ENCODE assay signal across 14 mouse cellular contexts in genomic region chr12:8726890-8727289, GRCm38 (mm10). TPM values are rescaled to one million over a fixed set of nuclear protein-coding genes. Genes with fewer than 3 reads are reported as not detected.
DNase-seq lines count a peak whose midpoint lies in the region; ATAC-seq and TF ChIP-seq lines count a peak whose summit lies in the region.
"Had no signal": no experiment of that assay in that cellular context is flagged by ENCODE, and none has a peak within 500 bp of the region (broad histone marks: within the 10 kb centered on the region; RNA-seq: fewer than 3 reads in every experiment).

No protein-coding gene starts in this region.

- H3K9ac ChIP-seq in embryonic facial prominence, embryonic 11.5 days (replicated peaks; ENCODE audit: low read length) = no peak overlapping the region
- no peak overlapping the region for H3K9ac ChIP-seq in liver, embryonic 11.5 days (ENCODE audit: low read depth, low read length)
- no peak overlapping the region for H3K9ac ChIP-seq in ES-E14 (ENCODE audit: insufficient read depth, low read depth, low read length, poor library complexity, severe bottlenecking)
- H3K9ac ChIP-seq in liver, postnatal 0 days (replicated peaks) = no peak overlapping the region
- H3K9ac ChIP-seq in heart, embryonic 11.5 days (ENCODE audit: low read depth, low read length) = no peak overlapping the region
- H3K9ac ChIP-seq: kidney, embryonic 15.5 days; liver, embryonic 14.5 days had no signal

- no peaks in the 10 kb centered on the region for H3K9me3 ChIP-seq in embryonic facial prominence, embryonic 11.5 days (replicated peaks; ENCODE audit: control insufficient read depth, low read length)
- no peaks in the 10 kb centered on the region for H3K9me3 ChIP-seq in embryonic facial prominence, embryonic 10.5 days
- H3K9me3 ChIP-seq in liver, embryonic 11.5 days (ENCODE audit: control insufficient read depth, low read length) = no peaks in the 10 kb centered on the region
- no peaks in the 10 kb centered on the region for H3K9me3 ChIP-seq in ES-E14 (ENCODE audit: control insufficient read depth, insufficient read depth, low read depth, low read length)
- no peaks in the 10 kb centered on the region for H3K9me3 ChIP-seq in liver, postnatal 0 days (ENCODE audit: low read length)
- H3K9me3 ChIP-seq in heart, embryonic 11.5 days (replicated peaks; ENCODE audit: control insufficient read depth, low read length) = no peaks in the 10 kb centered on the region
- H3K9me3 ChIP-seq: kidney, embryonic 15.5 days had no signal

- no peak for ATAC-seq in embryonic facial prominence, embryonic 11.5 days (replicated peaks; ENCODE audit: insufficient number of reproducible peaks, low FRiP score, low TSS enrichment, low read depth)
- no peak for ATAC-seq in liver, embryonic 11.5 days (replicated peaks; ENCODE audit: low FRiP score)
- no peak for ATAC-seq in liver, postnatal 0 days
- ATAC-seq in heart, embryonic 11.5 days (replicated peaks; ENCODE audit: insufficient number of reproducible peaks, low FRiP score, low TSS enrichment) = no peak

- no peaks in the 10 kb centered on the region for H3K4me1 ChIP-seq in embryonic facial prominence, embryonic 11.5 days (ENCODE audit: control insufficient read depth, insufficient read depth, low read length)
- H3K4me1 ChIP-seq in embryonic facial prominence, embryonic 10.5 days = no peaks in the 10 kb centered on the region
- no peaks in the 10 kb centered on the region for H3K4me1 ChIP-seq in liver, embryonic 11.5 days (replicated peaks; ENCODE audit: control insufficient read depth, insufficient read depth, low read length)
- H3K4me1 ChIP-seq in ES-E14 (ENCODE audit: control insufficient read depth in 2 of 2, insufficient read depth in 2 of 2, low read length in 2 of 2, poor library complexity in 1 of 2) = no peaks in the 10 kb centered on the region
- H3K4me1 ChIP-seq in liver, postnatal 0 days (ENCODE audit: insufficient read depth) = no peaks in the 10 kb centered on the region
- H3K4me1 ChIP-seq in heart, embryonic 11.5 days (ENCODE audit: control insufficient read depth, insufficient read depth, low read length) = no peaks in the 10 kb centered on the region
- H3K4me1 ChIP-seq: kidney, embryonic 15.5 days had no signal

- peaks cover 3% of the 10 kb centered on the region; the same call in 1 of the 2 replicates for H3K36me3 ChIP-seq in embryonic facial prominence, embryonic 11.5 days (replicated peaks; ENCODE audit: control insufficient read depth, insufficient read depth, low read depth, low read length)
- H3K36me3 ChIP-seq in embryonic facial prominence, embryonic 10.5 days (replicated peaks) = peaks cover 97% of the 10 kb centered on the region
- peaks cover 18% of the 10 kb centered on the region for H3K36me3 ChIP-seq in liver, embryonic 11.5 days (ENCODE audit: control insufficient read depth, insufficient read depth, low read length)
- H3K36me3 ChIP-seq in ES-E14 (ENCODE audit: control insufficient read depth, insufficient read depth, low read length, poor library complexity, severe bottlenecking) = peaks cover 13% of the 10 kb centered on the region
- peaks cover 50% of the 10 kb centered on the region for H3K36me3 ChIP-seq in liver, postnatal 0 days (replicated peaks; ENCODE audit: insufficient read depth, low read length)
- peaks cover 17% of the 10 kb centered on the region; the same call in 1 of the 2 replicates for H3K36me3 ChIP-seq in heart, embryonic 11.5 days (ENCODE audit: control insufficient read depth, insufficient read depth, low read length)

- DNase-seq in embryonic facial prominence, embryonic 11.5 days (ENCODE audit: low spot score) = peak; percentile 25
- DNase-seq in embryonic facial prominence, embryonic 10.5 days (ENCODE audit: low spot score) = no peak
- no peak for DNase-seq in liver, embryonic 11.5 days (ENCODE audit: low spot score)
- DNase-seq in liver (no peak), ES-E14 (ENCODE audit: low read depth, low spot score) (peak; percentile 19)
- DNase-seq in liver, postnatal 0 days = no peak
- DNase-seq in yolk sac, embryonic 10.5 days (ENCODE audit: low spot score) = no peak
- DNase-seq: adrenal gland, postnatal 14 days; heart, postnatal 14 days; right cerebral cortex, adult 18-20 months had no signal

- no peaks in the 10 kb centered on the region for H3K27me3 ChIP-seq in embryonic facial prominence, embryonic 11.5 days (ENCODE audit: control insufficient read depth, insufficient read depth, low read length)
- H3K27me3 ChIP-seq in embryonic facial prominence, embryonic 10.5 days (replicated peaks; ENCODE audit: low read depth, poor library complexity, severe bottlenecking) = no peaks in the 10 kb centered on the region
- no peaks in the 10 kb centered on the region for H3K27me3 ChIP-seq in liver, embryonic 11.5 days (replicated peaks; ENCODE audit: control insufficient read depth, insufficient read depth, low read length)
- no peaks in the 10 kb centered on the region for H3K27me3 ChIP-seq in liver, postnatal 0 days (ENCODE audit: insufficient read depth, low read length)
- H3K27me3 ChIP-seq in heart, embryonic 11.5 days (ENCODE audit: control insufficient read depth, insufficient read depth, low read length) = no peaks in the 10 kb centered on the region
- H3K27me3 ChIP-seq: kidney, embryonic 15.5 days had no signal

- H3K4me3 ChIP-seq in embryonic facial prominence, embryonic 11.5 days (ENCODE audit: low read depth, low read length) = no peak overlapping the region
- H3K4me3 ChIP-seq in embryonic facial prominence, embryonic 10.5 days = no peak overlapping the region
- no peak overlapping the region for H3K4me3 ChIP-seq in liver, embryonic 11.5 days (ENCODE audit: low read depth, low read length)
- no peak overlapping the region for H3K4me3 ChIP-seq in ES-E14 (ENCODE audit: insufficient read depth in 1 of 2, low read depth in 1 of 2, low read length in 2 of 2, poor library complexity in 1 of 2, severe bottlenecking in 1 of 2)
- H3K4me3 ChIP-seq in liver, postnatal 0 days (ENCODE audit: low read depth, low read length) = no peak overlapping the region
- no peak overlapping the region for H3K4me3 ChIP-seq in heart, embryonic 11.5 days (ENCODE audit: low read depth, low read length)
- H3K4me3 ChIP-seq: kidney, embryonic 15.5 days had no signal

- in situ Hi-C loops in ES-E14 (cut with MboI; ENCODE audit: low sequenced_read_pairs in 2 of 2, unreplicated experiment in 2 of 2) = no loop called here

- no peak overlapping the region for H3K27ac ChIP-seq in embryonic facial prominence, embryonic 11.5 days (replicated peaks; ENCODE audit: low read depth, low read length)
- no peak overlapping the region for H3K27ac ChIP-seq in embryonic facial prominence, embryonic 10.5 days (replicated peaks)
- H3K27ac ChIP-seq in liver, embryonic 11.5 days (ENCODE audit: low read depth, low read length) = 0 out of 2 replicates have a peak overlapping the region, but pooled peaks have one; percentile 8
- H3K27ac ChIP-seq in ES-E14 (ENCODE audit: insufficient read depth, low read depth, low read length, poor library complexity, severe bottlenecking) = no peak overlapping the region
- no peak overlapping the region for H3K27ac ChIP-seq in liver, postnatal 0 days (ENCODE audit: low read depth)
- H3K27ac ChIP-seq in heart, embryonic 11.5 days (ENCODE audit: low read depth, low read length) = no peak overlapping the region
- H3K27ac ChIP-seq: kidney, embryonic 15.5 days; liver, embryonic 14.5 days; macrophage had no signal

- TF ChIP-seq EP300 in liver, postnatal 0 days (IDR thresholded peaks at IDR 0.05; ENCODE audit: low read depth) = no peak

- 48% methylated on average over 1 of the region's 1 CpGs for WGBS in embryonic facial prominence, embryonic 11.5 days
- WGBS in embryonic facial prominence, embryonic 10.5 days = 63% methylated on average over 1 of the region's 1 CpGs
- 81% methylated on average over 1 of the region's 1 CpGs for WGBS in liver, embryonic 11.5 days
- WGBS in liver, postnatal 0 days (ENCODE audit: insufficient replicate concordance) = 63% methylated on average over 1 of the region's 1 CpGs
- WGBS in heart, embryonic 11.5 days (ENCODE audit: insufficient replicate concordance) = 41% methylated on average over 1 of the region's 1 CpGs

- no peak overlapping the region for H3K4me2 ChIP-seq in embryonic facial prominence, embryonic 11.5 days (ENCODE audit: low read depth, low read length)
- H3K4me2 ChIP-seq in liver, embryonic 11.5 days = no peak overlapping the region
- H3K4me2 ChIP-seq in liver, postnatal 0 days (ENCODE audit: low read depth, low read length) = no peak overlapping the region
- H3K4me2 ChIP-seq in heart, embryonic 11.5 days = no peak overlapping the region
- H3K4me2 ChIP-seq: kidney, embryonic 15.5 days had no signal

- 0 out of 2 replicates have a peak, but pooled peaks have one; percentile 12 for TF ChIP-seq CTCF in liver, postnatal 0 days (IDR thresholded peaks at IDR 0.05; ENCODE audit: low read depth)

TF ChIP-seq in ES-E14, 5 proteins besides CTCF, POLR2A, EP300 and RAD21:
- no peak for TF ChIP-seq MAFK (IDR thresholded peaks at IDR 0.05; ENCODE audit: insufficient read depth, low read depth, low read length)
- no peak for TF ChIP-seq CHD2 (IDR thresholded peaks at IDR 0.05; ENCODE audit: low read depth, low read length)
- TF ChIP-seq ZNF384 (IDR thresholded peaks at IDR 0.05; ENCODE audit: low read depth, low read length) = no peak
TF ChIP-seq in ES-E14: peak in this region for 0.

RNA-seq across cellular contexts. Expression of gene Sdc1, which starts 44.2 kb away (rescaled TPM):
- 120 and 128 TPM in 2 replicates for polyA plus RNA-seq in embryonic facial prominence, embryonic 11.5 days (2014; fragmentation: Nextera tagmentation; extraction: Ambion mirVana)
- polyA plus RNA-seq in embryonic facial prominence, embryonic 10.5 days (2016; fragmentation: Nextera tagmentation; extraction: Ambion mirVana) = 157 and 158 TPM in 2 replicates
- polyA plus RNA-seq in liver, embryonic 11.5 days (2014; fragmentation: Nextera tagmentation; extraction: Ambion mirVana) = 50.2 and 51.6 TPM in 2 replicates
- total RNA-seq in ES-E14 (2012; rRNA removed) = 70.7 and 112 TPM in 2 replicates
- 101 and 116 TPM in 2 replicates for polyA plus RNA-seq in liver, postnatal 0 days (2015; fragmentation: Nextera tagmentation; extraction: Ambion mirVana)
- 28.5 and 37.3 TPM in 2 replicates for polyA plus RNA-seq in heart, embryonic 11.5 days (2014; fragmentation: Nextera tagmentation; extraction: Ambion mirVana)

RNA-seq across cellular contexts. Expression of gene Pum2, which starts 53.0 kb away (rescaled TPM):
- 73.0 and 79.7 TPM in 2 replicates for polyA plus RNA-seq in embryonic facial prominence, embryonic 11.5 days (2014; fragmentation: Nextera tagmentation; extraction: Ambion mirVana)
- 63.9 and 68.4 TPM in 2 replicates for polyA plus RNA-seq in embryonic facial prominence, embryonic 10.5 days (2016; fragmentation: Nextera tagmentation; extraction: Ambion mirVana)
- 47.3 and 47.7 TPM in 2 replicates for polyA plus RNA-seq in liver, embryonic 11.5 days (2014; fragmentation: Nextera tagmentation; extraction: Ambion mirVana)
- 74.8 and 75.2 TPM in 2 replicates for total RNA-seq in ES-E14 (2012; rRNA removed)
- polyA plus RNA-seq in liver, postnatal 0 days (2015; fragmentation: Nextera tagmentation; extraction: Ambion mirVana) = 11.7 and 11.9 TPM in 2 replicates
- 39.8 and 41.7 TPM in 2 replicates for polyA plus RNA-seq in heart, embryonic 11.5 days (2014; fragmentation: Nextera tagmentation; extraction: Ambion mirVana)

Comparison
In these comparisons a context has a peak if more than half of its experiments do, and no peak if none do; other contexts are left out.
1. DNase-seq: peak in embryonic facial prominence, embryonic 11.5 days (single experiment) and ES-E14 (single experiment); none in embryonic facial prominence, embryonic 10.5 days (single experiment), liver, embryonic 11.5 days (single experiment), liver (single experiment), liver, postnatal 0 days (single experiment) and yolk sac, embryonic 10.5 days (single experiment).